ENCODE assay signal across 8 mouse cellular contexts in genomic region chr6:14504171-14504570, GRCm38 (mm10).
DNase-seq lines count a peak whose midpoint lies in the region; ATAC-seq lines count a peak whose summit lies in the region.

No protein-coding gene starts in this region.

- peak; percentile 10 for DNase-seq in gastrocnemius, adult 18-20 months (ENCODE audit: low spot score)
- no peak for DNase-seq in gastrocnemius, postnatal 14 days
- peak; percentile 15 for DNase-seq in urinary bladder, postnatal 25 days (ENCODE audit: low spot score)
- DNase-seq in urinary bladder, adult 2 months (ENCODE audit: low spot score) = no peak
- peak; percentile 6 to 25 for DNase-seq in frontal cortex, postnatal 10 days (ENCODE audit: low spot score in 2 of 2)
- peak; percentile 26 for DNase-seq in left cerebral cortex, adult 11 months (ENCODE audit: low spot score)

- H3K9me3 ChIP-seq in neural tube, embryonic 14.5 days (ENCODE audit: control insufficient read depth, low read length) = no peaks in the 10 kb centered on the region

- no peak overlapping the region for H3K4me3 ChIP-seq in neural tube, embryonic 14.5 days (ENCODE audit: low read depth, low read length)

- 55% methylated on average over 1 of the region's 1 CpGs for WGBS in neural tube, embryonic 14.5 days

- H3K4me1 ChIP-seq in neural tube, embryonic 14.5 days (ENCODE audit: control insufficient read depth, insufficient read depth, low read length) = no peaks in the 10 kb centered on the region

- H3K27ac ChIP-seq in neural tube, embryonic 14.5 days (ENCODE audit: low read depth, low read length) = no peak overlapping the region

- no peak overlapping the region for H3K4me2 ChIP-seq in neural tube, embryonic 14.5 days (ENCODE audit: low read depth, low read length)

- H3K9ac ChIP-seq in neural tube, embryonic 14.5 days (replicated peaks; ENCODE audit: low read depth, low read length) = no peak overlapping the region

- H3K27me3 ChIP-seq in neural tube, embryonic 14.5 days (ENCODE audit: control insufficient read depth, insufficient read depth, low read length) = no peaks in the 10 kb centered on the region

- no peaks in the 10 kb centered on the region for H3K36me3 ChIP-seq in neural tube, embryonic 14.5 days (ENCODE audit: control insufficient read depth, insufficient read depth, low read length)

- intact Hi-C loops in gastrocnemius, postnatal 14 days (cut with DNase I; ENCODE audit: low total_unique reads) = no loop called here

- ATAC-seq in neural tube, embryonic 14.5 days (ENCODE audit: low read depth) = peak; percentile 88; the same call in 1 of the 2 replicates
- ATAC-seq in activated CD4-positive, CD25-positive, alpha-beta regulatory T cell, adult 4 months = no peak

Comparison
In these comparisons a context has a peak if more than half of its experiments do, and no peak if none do; other contexts are left out.
1. DNase-seq: peak in gastrocnemius, adult 18-20 months (single experiment), urinary bladder, postnatal 25 days (single experiment), frontal cortex, postnatal 10 days (2 of 2) and left cerebral cortex, adult 11 months (single experiment); none in gastrocnemius, postnatal 14 days (single experiment) and urinary bladder, adult 2 months (single experiment).